Mouse (Mus musculus) thymus, postnatal 25 days (tissue): ENCODE measurements at regions not wholly inside any gene's neighbourhood (a gene's known extent, or its start where the extent isn't known, plus 50 kb on each side); places are given as distances from the start of the nearest gene placed in this dataset.

ENCODE experiments used
- DNase-seq: peaks from one replicate; pipeline ENCODE4 v3.0.0; 2022

GRCm38 (mm10) chr13:60364778-60365672, 187.9 kb upstream of the Gas1 start:
- DNase-seq: no peak

GRCm38 (mm10) chr13:60369216-60369615, 192.1 kb upstream of the Gas1 start:
- DNase-seq: no peak

- no peak for DNase-seq
Measured at GRCm38 (mm10) chr13:60371656-60372055, 194.5 kb upstream of the Gas1 start.

GRCm38 (mm10) chr13:60376705-60377104, 199.5 kb upstream of the Gas1 start:
- DNase-seq: no peak

- no peak for DNase-seq
Measured at GRCm38 (mm10) chr13:60382855-60383254, 205.7 kb upstream of the Gas1 start.

GRCm38 (mm10) chr13:60398836-60399235, 202.9 kb upstream of the Dapk1 start:
- no peak for DNase-seq

GRCm38 (mm10) chr13:60400764-60401487, 200.8 kb upstream of the Dapk1 start:
- DNase-seq: no peak

- DNase-seq: no peak
Measured at GRCm38 (mm10) chr13:60403471-60403870, 198.3 kb upstream of the Dapk1 start.

GRCm38 (mm10) chr13:60407344-60407743, 194.4 kb upstream of the Dapk1 start:
- no peak for DNase-seq

GRCm38 (mm10) chr13:60409706-60410502, 191.8 kb upstream of the Dapk1 start:
- DNase-seq: no peak

- DNase-seq: no peak
Measured at GRCm38 (mm10) chr13:60416024-60416423, 185.7 kb upstream of the Dapk1 start.

GRCm38 (mm10) chr13:60417015-60417414, 184.7 kb upstream of the Dapk1 start:
- DNase-seq: no peak

GRCm38 (mm10) chr13:60417436-60418158, 184.2 kb upstream of the Dapk1 start:
- DNase-seq: no peak

- DNase-seq: no peak
Measured at GRCm38 (mm10) chr13:60420386-60420785, 181.4 kb upstream of the Dapk1 start.

- no peak for DNase-seq
Measured at GRCm38 (mm10) chr13:60420842-60421696, 180.7 kb upstream of the Dapk1 start.

GRCm38 (mm10) chr13:60424267-60424666, 177.5 kb upstream of the Dapk1 start:
- no peak for DNase-seq

- DNase-seq: no peak
Measured at GRCm38 (mm10) chr13:60425140-60425539, 176.6 kb upstream of the Dapk1 start.

- DNase-seq: no peak
Measured at GRCm38 (mm10) chr13:60425556-60425955, 176.2 kb upstream of the Dapk1 start.

GRCm38 (mm10) chr13:60426192-60426840, 175.4 kb upstream of the Dapk1 start:
- DNase-seq: no peak

- DNase-seq: no peak
Measured at GRCm38 (mm10) chr13:60427077-60427476, 174.7 kb upstream of the Dapk1 start.
